Mouse (Mus musculus) CH12.LX (cell line): ENCODE data around the gene Pde3a.

Experiments
- CHD2 ChIP-seq: IDR thresholded peaks from 2 replicates; pipeline ENCODE4 v1.6.1; 2011; ENCODE audit warnings: low read length, improper control_type of control experiment
- CTCF ChIP-seq, 2 experiments: IDR thresholded peaks in 1 of 2; conservative IDR thresholded peaks in 1 of 2; 2 replicates each; pipeline ENCODE4 v1.5.1; 2011 to 2012; ENCODE audit warnings: low read depth in 2 of 2, low read length in 2 of 2, improper control_type of control experiment in 1 of 2, inconsistent platforms in 1 of 2, mild to moderate bottlenecking in 1 of 2, moderate library complexity in 1 of 2
- ELF1 ChIP-seq: IDR thresholded peaks from 2 replicates; pipeline ENCODE4 v1.6.1; 2014; ENCODE audit warnings: low read depth, mild to moderate bottlenecking, inconsistent platforms, low read length, improper control_type of control experiment
- POLR2A ChIP-seq: IDR thresholded peaks from 2 replicates; pipeline ENCODE4 v1.6.1; 2011; ENCODE audit warnings: low read depth, mild to moderate bottlenecking, improper control_type of control experiment, low read length
- ZNF384 ChIP-seq: IDR thresholded peaks from 2 replicates; pipeline ENCODE4 v1.6.1; 2012; ENCODE audit warnings: low read depth, low read length, improper control_type of control experiment, inconsistent platforms

- TF ChIP-seq ELF1, result no peak
- no peak for TF ChIP-seq CHD2
- TF ChIP-seq ZNF384, result no peak
- TF ChIP-seq POLR2A, result no peak
- TF ChIP-seq CTCF (conservative IDR thresholded peaks at IDR 0.05 in 1 of 2, IDR thresholded peaks at IDR 0.05 in 1 of 2; ENCODE audit: low read depth in 2 of 2, low read length in 2 of 2), result no peak
These were observed 103.2 kb downstream of the Pde3a start for GRCm38 (mm10) chr6:141352277-141352676.
